Mouse (Mus musculus) myocyte (in vitro differentiated cells): ENCODE results near the gene Irak4.

Experiments
- CEBPB ChIP-seq: IDR thresholded peaks from 2 replicates; pipeline ENCODE4 v1.6.1; 2011; ENCODE audit warnings: mild to moderate bottlenecking, moderate library complexity; ENCODE audit not compliant: poor library complexity, insufficient read depth, severe bottlenecking
- E2F4 ChIP-seq: IDR thresholded peaks from one replicate; pipeline ENCODE4 v1.6.1; 2011; ENCODE audit warnings: mild to moderate bottlenecking, control low read depth, moderate library complexity; ENCODE audit not compliant: insufficient read depth
- MAX ChIP-seq: IDR thresholded peaks from one replicate; pipeline ENCODE4 v1.6.1; 2011; ENCODE audit warnings: low read depth, mild to moderate bottlenecking, control low read depth
- MYOD1 ChIP-seq, 3 experiments: IDR thresholded peaks; one replicate each; pipeline ENCODE4 v1.6.1; 2011; ENCODE audit warnings: control low read depth in 2 of 3, low read depth in 2 of 3, mild to moderate bottlenecking in 2 of 3, moderate library complexity in 1 of 3; ENCODE audit not compliant: insufficient read length in 2 of 3, control insufficient read depth in 1 of 3
- MYOG ChIP-seq, 3 experiments: IDR thresholded peaks; one replicate each; pipeline ENCODE4 v1.6.1; 2011; ENCODE audit warnings: control low read depth in 2 of 3, low read depth in 2 of 3, mild to moderate bottlenecking in 2 of 3; ENCODE audit not compliant: insufficient read length in 2 of 3, control insufficient read depth in 1 of 3, insufficient read depth in 1 of 3
- POLR2A ChIP-seq: IDR thresholded peaks from one replicate; pipeline ENCODE4 v1.6.1; 2011; ENCODE audit warnings: low read depth, mild to moderate bottlenecking, control low read depth, moderate library complexity; ENCODE audit not compliant: insufficient read length
- POLR2AphosphoS2 ChIP-seq: IDR thresholded peaks from one replicate; pipeline ENCODE4 v1.6.1; 2011; ENCODE audit warnings: low read depth, control low read depth; ENCODE audit not compliant: insufficient read length
- REST ChIP-seq: IDR thresholded peaks from one replicate; pipeline ENCODE4 v1.6.1; 2011; ENCODE audit warnings: mild to moderate bottlenecking, control low read depth, moderate library complexity; ENCODE audit not compliant: insufficient read depth, insufficient read length
- SRF ChIP-seq: IDR thresholded peaks from one replicate; pipeline ENCODE4 v1.6.1; 2011; ENCODE audit warnings: low read depth; ENCODE audit not compliant: control insufficient read depth, insufficient read length
- TCF12 ChIP-seq: IDR thresholded peaks from one replicate; pipeline ENCODE4 v1.6.1; 2011; ENCODE audit warnings: mild to moderate bottlenecking, control low read depth; ENCODE audit not compliant: poor library complexity, insufficient read depth, severe bottlenecking
- TCF3 ChIP-seq: IDR thresholded peaks from one replicate; pipeline ENCODE4 v1.6.1; 2011; ENCODE audit warnings: low read depth, control low read depth; ENCODE audit not compliant: insufficient read length
- USF1 ChIP-seq: IDR thresholded peaks from one replicate; pipeline ENCODE4 v1.6.1; 2011; ENCODE audit warnings: low read depth, mild to moderate bottlenecking, control low read depth, moderate library complexity

DNA sequence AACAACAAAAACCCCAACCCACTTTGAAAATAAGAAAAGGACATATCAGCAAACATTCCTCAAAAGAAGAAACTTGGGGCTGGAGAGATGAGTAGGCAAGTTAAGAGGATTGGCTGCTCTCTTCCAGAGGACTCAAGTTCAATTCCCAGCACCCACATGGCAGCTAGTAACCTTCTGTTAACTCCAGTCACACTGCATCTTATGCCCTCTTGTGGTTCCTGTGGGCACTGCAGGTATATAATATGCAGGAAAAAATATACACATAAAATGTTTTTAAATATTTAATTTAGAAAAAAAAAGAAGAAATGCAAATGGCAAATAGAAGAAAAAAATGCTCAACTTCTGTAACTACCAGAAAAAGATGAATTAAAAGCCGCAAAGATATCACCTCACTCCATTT is 49.0 kb upstream of the Irak4 start:
- no peak for TF ChIP-seq TCF12
- TF ChIP-seq TCF3, result no peak
- no peak for TF ChIP-seq CEBPB
- TF ChIP-seq POLR2A, result no peak
- no peak for TF ChIP-seq MYOG (IDR thresholded peaks at IDR 0.05; ENCODE audit: control insufficient read depth in 1 of 3, insufficient read depth in 1 of 3, insufficient read length in 2 of 3, low read depth in 2 of 3)
- TF ChIP-seq POLR2AphosphoS2, result no peak
- no peak for TF ChIP-seq USF1
- TF ChIP-seq MAX, result no peak
- TF ChIP-seq E2F4, result no peak
- TF ChIP-seq MYOD1 (IDR thresholded peaks at IDR 0.05; ENCODE audit: control insufficient read depth in 1 of 3, insufficient read length in 2 of 3, low read depth in 2 of 3), result no peak
- TF ChIP-seq REST, result no peak
- TF ChIP-seq SRF, result no peak
